Mouse (Mus musculus) olfactory bulb, adult 2 months (tissue): ENCODE measurements around the gene Speg.

Experiments
- CTCF ChIP-seq: fragments of 200-500 bp; IDR thresholded peaks from 2 replicates; pipeline ENCODE4 v1.5.1; 2012; ENCODE audit warnings: low read depth, mild to moderate bottlenecking, low read length, moderate library complexity; ENCODE audit not compliant: insufficient read depth
- POLR2A ChIP-seq: fragments of 200-500 bp; IDR thresholded peaks from 2 replicates; pipeline ENCODE4 v1.6.1; 2012; ENCODE audit warnings: mild to moderate bottlenecking, low read depth, low read length, moderate library complexity; ENCODE audit not compliant: insufficient read depth

- TF ChIP-seq CTCF, result no peak
- no peak for TF ChIP-seq POLR2A
Observed at GRCm38 (mm10) chr1:75337097-75337496, 38.0 kb upstream of the Speg start.
